Mouse (Mus musculus) NIH3T3 (cell line): Measurements from ENCODE around the gene Map2k2.
A peak's percentile ranks its signal among the peaks of the same experiment; 100 is the strongest.
"Not testable (repeated sequence)": the region's sequence is repeated elsewhere in the genome, so short reads cannot be mapped to it uniquely, and the experiment has no call there.

Experiments
- DNase-seq: peaks from one replicate; pipeline ENCODE4 v3.0.0-alpha.2; 2012; ENCODE audit warnings: low read depth

Map2k2 gene

GRCm38 (mm10) chr10:81105565-81106112 is at the start of gene Map2k2:
Gene Map2k2 (plus strand): TSS chr10:81105915.
- peak; percentile 99 for DNase-seq

GRCm38 (mm10) chr10:81057406-81058130 is 48.1 kb upstream of the Map2k2 start:
- no peak for DNase-seq

GRCm38 (mm10) chr10:81058896-81059295 is 46.8 kb upstream of the Map2k2 start:
- DNase-seq, result no peak

- peak; percentile 100 for DNase-seq
These were observed 45.8 kb upstream of the Map2k2 start, which contains the start of gene Sgta for GRCm38 (mm10) chr10:81059603-81060543. Gene Sgta (minus strand): TSS chr10:81060181.

- DNase-seq, result no peak
These were observed 43.0 kb upstream of the Map2k2 start for GRCm38 (mm10) chr10:81062710-81063109.

GRCm38 (mm10) chr10:81064519-81064918 is 41.2 kb upstream of the Map2k2 start:
- DNase-seq, result not testable (repeated sequence)

- DNase-seq, result peak; percentile 12
These were observed 37.0 kb upstream of the Map2k2 start for GRCm38 (mm10) chr10:81068706-81069105.

GRCm38 (mm10) chr10:81069836-81070235 is 35.9 kb upstream of the Map2k2 start, which contains the start of gene Thop1:
Gene Thop1 (plus strand): TSS chr10:81070035.
- DNase-seq, result peak; percentile 100

- no peak for DNase-seq
These were observed 33.4 kb upstream of the Map2k2 start for GRCm38 (mm10) chr10:81072290-81072689.

- peak; percentile 44 for DNase-seq
These were observed 32.3 kb upstream of the Map2k2 start for GRCm38 (mm10) chr10:81073464-81073863.

GRCm38 (mm10) chr10:81075734-81076133 is 30.0 kb upstream of the Map2k2 start:
- DNase-seq, result no peak

GRCm38 (mm10) chr10:81076356-81076755 is 29.4 kb upstream of the Map2k2 start:
- peak; percentile 59 for DNase-seq

- no peak for DNase-seq
These were observed 27.8 kb upstream of the Map2k2 start for GRCm38 (mm10) chr10:81077916-81078315.

- no peak for DNase-seq
These were observed 25.6 kb upstream of the Map2k2 start for GRCm38 (mm10) chr10:81080008-81080655.

GRCm38 (mm10) chr10:81082168-81082960 is 23.4 kb upstream of the Map2k2 start:
- peak; percentile 89 for DNase-seq

- peak; percentile 59 for DNase-seq
These were observed 18.7 kb upstream of the Map2k2 start for GRCm38 (mm10) chr10:81087021-81087420.

- peak; percentile 45 for DNase-seq
These were observed 16.5 kb upstream of the Map2k2 start for GRCm38 (mm10) chr10:81089216-81089615.

- DNase-seq, result no peak
These were observed 15.1 kb upstream of the Map2k2 start for GRCm38 (mm10) chr10:81090621-81091020.

GRCm38 (mm10) chr10:81092465-81093250 is 13.1 kb upstream of the Map2k2 start:
- peak; percentile 68 for DNase-seq
